Mouse (Mus musculus): Measurements from ENCODE around the gene Auts2.

GRCm38 (mm10) chr5:131722361-131722760 lies 820.8 kb downstream of the Auts2 start:
- TF ChIP-seq GATA1 (IDR thresholded peaks at IDR 0.05; ENCODE audit: low read length), result no peak
- no peak for TF ChIP-seq TAL1 (IDR thresholded peaks at IDR 0.05; ENCODE audit: low read length)
